Mouse (Mus musculus) limb, embryonic 15.5 days (tissue): Measurements from ENCODE around the gene Mptx2. TPM values are rescaled to one million over a fixed set of nuclear protein-coding genes. Genes with fewer than 3 reads are reported as not detected.
"Not testable (repeated sequence)": the region's sequence is repeated elsewhere in the genome, so short reads cannot be mapped to it uniquely, and the experiment has no call there.

Experiments used
- ATAC-seq: fragments of 200-750 bp; cut with Nextera tagmentation; 2 replicates; pipeline ENCODE4 v1.8.0; 2017; ENCODE audit warnings: low read depth, moderate TSS enrichment; ENCODE audit not compliant: insufficient number of reproducible peaks, low FRiP score, low TSS enrichment
- H3K27ac ChIP-seq: fragments of 300-500 bp; sonication (generic); 2 replicates; pipeline ENCODE4 v1.5.1; 2015; ENCODE audit warnings: moderate library complexity, mild to moderate bottlenecking, inconsistent platforms
- H3K27me3 ChIP-seq: fragments of 300-500 bp; sonication (generic); 2 replicates; pipeline ENCODE4 v1.6.1; 2015; ENCODE audit warnings: inconsistent platforms
- H3K36me3 ChIP-seq: fragments of 300-500 bp; sonication (generic); 2 replicates; pipeline ENCODE4 v1.6.1; 2015; ENCODE audit warnings: inconsistent platforms
- H3K4me1 ChIP-seq: fragments of 300-500 bp; sonication (generic); 2 replicates; pipeline ENCODE4 v1.6.1; 2015; ENCODE audit warnings: inconsistent platforms
- H3K4me2 ChIP-seq: fragments of 300-500 bp; sonication (generic); 2 replicates; pipeline ENCODE4 v1.6.1; 2015; ENCODE audit warnings: mild to moderate bottlenecking, inconsistent platforms
- H3K4me3 ChIP-seq: fragments of 300-500 bp; sonication (generic); 2 replicates; pipeline ENCODE4 v1.5.1; 2015; ENCODE audit warnings: mild to moderate bottlenecking, inconsistent platforms
- H3K9ac ChIP-seq: fragments of 300-500 bp; sonication (generic); 2 replicates; pipeline ENCODE4 v1.6.1; 2015; ENCODE audit warnings: inconsistent platforms
- H3K9me3 ChIP-seq: fragments of 300-500 bp; sonication (generic); 2 replicates; pipeline ENCODE4 v1.6.1; 2016; ENCODE audit warnings: inconsistent platforms
- WGBS: fragments of 180-500 bp; shearing (Covaris S2); methylation state at CpG from one replicate; pipeline ENCODE4 v1.1.7; 2015; 5-methylcytosine and 5-hydroxymethylcytosine counted together
- polyA plus RNA-seq: library from polyadenylated mRNA; unstranded; fragments of >200 nt; fragmentation: Nextera tagmentation; extraction: Ambion mirVana; gene quantifications from 2 replicates; pipeline ENCODE4 v1.2.1, GENCODE M21; 2015

Gene Mptx2
- polyA plus RNA-seq, 1 experiment from 2014 or later: not detected

DNA sequence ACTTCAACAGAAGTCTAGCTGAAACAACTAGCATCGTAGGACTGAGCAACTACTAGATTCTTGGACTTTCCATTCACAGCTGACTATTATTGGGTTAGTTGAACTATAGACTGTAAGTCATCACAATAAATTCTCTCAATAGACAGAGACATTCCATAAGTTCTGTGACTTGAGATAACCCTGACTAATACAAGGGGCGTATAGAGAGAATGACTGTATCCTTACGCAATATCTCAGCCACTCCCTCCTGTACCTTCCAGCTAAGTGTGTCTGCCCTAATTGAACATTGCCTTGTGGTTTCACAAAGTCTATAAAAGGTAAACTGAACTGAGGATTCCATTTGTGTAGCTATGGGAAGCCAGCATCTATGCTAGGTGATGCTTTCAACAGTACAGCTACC lies 27.7 kb downstream of the Mptx2 start:
- ATAC-seq: no peak
- Histone ChIP-seq H3K27ac (no peak overlapping the region), H3K36me3 (no peaks in the 10 kb centered on the region), H3K27me3 (no peaks in the 10 kb centered on the region), H3K4me2 (no peak overlapping the region), H3K4me3 (no peak overlapping the region), H3K9ac (no peak overlapping the region), H3K4me1 (no peaks in the 10 kb centered on the region), H3K9me3 (no peaks in the 10 kb centered on the region)
- WGBS: 87% methylated on average over 3 of the region's 3 CpGs

- H3K4me2 ChIP-seq, H3K27ac ChIP-seq, H3K9ac ChIP-seq, H3K4me1 ChIP-seq, H3K36me3 ChIP-seq, H3K27me3 ChIP-seq, H3K9me3 ChIP-seq, H3K4me3 ChIP-seq, ATAC-seq: not testable (repeated sequence)
- 70% methylated on average over 1 of the region's 1 CpGs for WGBS
Measured at GRCm38 (mm10) chr1:173237004-173237403, 40.6 kb downstream of the Mptx2 start.

DNA sequence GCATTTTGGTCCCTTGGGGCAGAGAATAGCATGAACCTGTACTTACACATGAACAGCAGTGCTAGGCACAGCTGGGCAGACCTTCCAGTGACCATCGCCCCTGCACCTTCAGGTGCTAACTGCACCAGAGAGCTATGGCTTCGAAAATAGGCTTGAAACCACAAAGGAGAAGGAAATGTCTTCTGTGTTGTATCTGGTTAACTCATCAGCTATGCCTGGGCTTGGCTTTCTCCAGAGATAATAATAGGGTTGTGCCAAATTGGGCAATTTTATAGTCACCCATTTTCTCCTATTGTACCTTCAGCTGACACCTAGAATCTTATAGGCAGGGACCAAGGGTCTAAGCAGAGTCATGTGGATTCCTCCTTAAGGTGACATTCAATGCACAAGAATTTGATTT lies 50.5 kb downstream of the Mptx2 start, which contains the start of gene Fcer1a:
Gene Fcer1a, minus strand, starts transcription at position 134 of the 400 bp plus-strand sequence.
- 75% methylated on average over 2 of the region's 2 CpGs for WGBS
- H3K27me3 ChIP-seq: no peaks in the 10 kb centered on the region
- no peak within 1 kb of the TSS for H3K4me2 ChIP-seq
- no peaks in the 10 kb centered on the region for H3K9me3 ChIP-seq
- H3K4me3 ChIP-seq: no peak within 1 kb of the TSS
- no peak within 1 kb of the TSS for H3K27ac ChIP-seq
- no peak for ATAC-seq
- H3K9ac ChIP-seq: no peak within 1 kb of the TSS
- H3K4me1 ChIP-seq: no peaks in the 10 kb centered on the region
- H3K36me3 ChIP-seq: no peaks in the 10 kb centered on the region

Other genes starting within 250 kb of the Mptx2 start
- gene Olfr1408, start 140.4 kb downstream of the Mptx2 start, polyA plus RNA-seq: not detected in 2 replicates
- not detected in 2 replicates for gene Olfr1406, start 87.1 kb downstream of the Mptx2 start, polyA plus RNA-seq
- gene Olfr218, start 80.0 kb downstream of the Mptx2 start, polyA plus RNA-seq: 0.05 TPM in 1 of 2 replicates, not detected in the other
- not detected in 2 replicates for gene Olfr1404, start 65.4 kb downstream of the Mptx2 start, polyA plus RNA-seq
- gene Fcer1a, start 50.6 kb downstream of the Mptx2 start, polyA plus RNA-seq: 0.41 TPM in 1 of 2 replicates, not detected in the other
- not detected in 2 replicates for gene Olfr418, start 11.8 kb downstream of the Mptx2 start, polyA plus RNA-seq
- 0.45 and 0.81 TPM in 2 replicates for gene Ackr1, start 56.0 kb upstream of the Mptx2 start, polyA plus RNA-seq
- 1.4 and 1.6 TPM in 2 replicates for gene Aim2, start 73.1 kb upstream of the Mptx2 start, polyA plus RNA-seq
- 0.60 and 1.1 TPM in 2 replicates for gene Cadm3, start 89.9 kb upstream of the Mptx2 start, polyA plus RNA-seq
- gene Ifi206, start 213.3 kb upstream of the Mptx2 start, polyA plus RNA-seq: 0.08 and 0.14 TPM in 2 replicates